Mouse (Mus musculus) spleen, adult 2 months (tissue): ENCODE data around the gene Krtap1-3.

Experiments
- CTCF ChIP-seq: fragments of 200-500 bp; IDR thresholded peaks from 2 replicates; pipeline ENCODE4 v1.5.1; 2011; ENCODE audit warnings: mild to moderate bottlenecking, inconsistent platforms; ENCODE audit not compliant: insufficient read depth, insufficient read length, insufficient replicate concordance; ENCODE audit errors: extremely low read depth
- POLR2A ChIP-seq: fragments of 200-500 bp; IDR thresholded peaks from 2 replicates; pipeline ENCODE4 v1.6.1; 2011; ENCODE audit warnings: low read depth, low read length, inconsistent platforms

- TF ChIP-seq CTCF (no peak), POLR2A (no peak)
Measured at GRCm38 (mm10) chr11:99583245-99583704, 7.9 kb downstream of the Krtap1-3 start, which contains the start of gene Krtap1-4.
